Mouse (Mus musculus): ENCODE results near the gene Nutf2.
A peak's percentile ranks its signal among the peaks of the same experiment; 100 is the strongest.

Gene Nutf2

GRCm38 (mm10) chr8:105855248-105856167, 4.9 kb upstream of the Nutf2 start:
- peak; percentile 46 for DNase-seq

GRCm38 (mm10) chr8:105856168-105856835, 4.1 kb upstream of the Nutf2 start:
- no peak for DNase-seq

GRCm38 (mm10) chr8:105858495-105858894, 1.9 kb upstream of the Nutf2 start:
- no peak for DNase-seq

- no peak for DNase-seq
These were observed 1.1 kb upstream of the Nutf2 start for GRCm38 (mm10) chr8:105859314-105859713.

- peak; percentile 26 for DNase-seq
These were observed 1.6 kb downstream of the Nutf2 start for GRCm38 (mm10) chr8:105861951-105862350.

GRCm38 (mm10) chr8:105866364-105867029, 6.1 kb downstream of the Nutf2 start:
- no peak for DNase-seq

- no peak for DNase-seq
These were observed 13.9 kb downstream of the Nutf2 start for GRCm38 (mm10) chr8:105874301-105874700.

GRCm38 (mm10) chr8:105880754-105881520, 20.6 kb downstream of the Nutf2 start, which contains the start of gene Edc4:
Gene Edc4, plus strand, starts transcription at chr8:105880881.
- peak; percentile 90 for DNase-seq

GRCm38 (mm10) chr8:105889756-105890465, 29.5 kb downstream of the Nutf2 start:
- no peak for DNase-seq

GRCm38 (mm10) chr8:105890870-105891269, 30.5 kb downstream of the Nutf2 start:
- DNase-seq: no peak

- DNase-seq: peak; percentile 40
These were observed 32.1 kb downstream of the Nutf2 start for GRCm38 (mm10) chr8:105892432-105892831.

- DNase-seq: peak; percentile 31
These were observed 33.0 kb downstream of the Nutf2 start, which contains the start of gene Nrn1l for GRCm38 (mm10) chr8:105893339-105893738. Gene Nrn1l, plus strand, starts transcription at chr8:105893567.

GRCm38 (mm10) chr8:105897801-105898480, 37.6 kb downstream of the Nutf2 start:
- DNase-seq: no peak

- DNase-seq: peak; percentile 93
These were observed 40.0 kb downstream of the Nutf2 start, which contains the start of gene Pskh1 for GRCm38 (mm10) chr8:105900180-105900940. Gene Pskh1, plus strand, starts transcription at chr8:105900441.

- DNase-seq: no peak
These were observed 40.7 kb downstream of the Nutf2 start for GRCm38 (mm10) chr8:105900941-105901616.

GRCm38 (mm10) chr8:105919390-105919789, 59.0 kb downstream of the Nutf2 start:
- DNase-seq: no peak

- DNase-seq: no peak
These were observed 64.7 kb downstream of the Nutf2 start for GRCm38 (mm10) chr8:105925123-105925522.

Data from thymus, postnatal 25 days (tissue).